Mouse (Mus musculus): ENCODE results near the gene Sdc4.

DNA sequence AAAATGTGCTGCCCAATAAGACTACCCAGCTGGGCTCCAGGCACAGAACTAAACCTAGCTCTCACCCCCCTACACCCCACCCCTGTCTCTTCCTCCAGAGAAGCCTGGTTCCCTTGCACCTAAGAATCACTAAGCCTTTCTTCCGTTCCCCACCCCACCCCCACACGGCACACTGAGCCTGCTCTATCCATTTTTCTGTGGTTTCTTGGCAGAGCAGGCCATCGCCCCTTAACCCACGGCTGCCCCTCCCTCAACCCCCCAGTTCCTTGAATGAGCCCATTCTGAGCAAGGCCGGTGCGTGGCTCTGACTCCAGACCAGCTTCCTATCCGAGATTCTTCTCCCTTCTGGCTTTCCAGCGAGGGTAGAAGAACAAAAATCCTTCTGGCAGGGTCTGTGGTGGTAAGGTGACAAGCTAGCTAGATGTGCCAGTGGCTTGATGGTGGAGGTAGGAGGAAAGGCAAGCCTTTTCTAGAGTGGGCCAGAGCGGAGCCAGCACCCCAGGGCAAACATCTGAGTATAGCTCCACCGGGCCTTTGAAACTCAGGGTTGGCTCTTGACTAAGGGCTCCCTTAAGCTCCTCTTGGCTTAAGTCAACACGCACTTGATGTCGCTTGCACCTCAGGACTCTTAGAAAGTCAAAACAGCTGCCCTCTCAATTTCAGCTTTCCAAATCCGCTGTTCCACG lies 40.1 kb downstream of the Sdc4 start:
- no peak for TF ChIP-seq CTCF (IDR thresholded peaks at IDR 0.05; ENCODE audit: low read depth, low read length)
- TF ChIP-seq POLR2A (IDR thresholded peaks at IDR 0.05; ENCODE audit: extremely low read depth, insufficient read depth, low read length), result no peak

All from liver, adult 2 months (tissue).